Mouse (Mus musculus) hematopoietic multipotent progenitor cell, adult 10-12 weeks (in vitro differentiated cells): ENCODE results near the gene Lipf. TPM values are rescaled to one million over a fixed set of nuclear protein-coding genes. Genes with fewer than 3 reads are reported as not detected.

ENCODE experiments used
- polyA plus RNA-seq: library from polyadenylated mRNA; stranded (reverse); fragments of >175 nt; gene quantifications from 2 replicates; pipeline ENCODE4 v1.2.3, GENCODE M21; 2012; ENCODE audit warnings: low replicate concordance

The Lipf gene
- not detected in 2 replicates for polyA plus RNA-seq

GRCm38 (mm10) chr19:33960887-33961286 is at the start of gene Lipf:
TSS of gene Lipf (plus strand) at chr19:33961187.

GRCm38 (mm10) chr19:34008002-34008401 is 47.0 kb downstream of the Lipf start, which contains the start of gene Lipk:
TSS of gene Lipk (plus strand) at chr19:34008290.

Other genes starting within 250 kb of the Lipf start
- not detected in 2 replicates for gene Lipo2, start 209.8 kb upstream of the Lipf start, polyA plus RNA-seq
- 2.2 and 3.2 TPM in 2 replicates for gene Lipo3, start 199.2 kb upstream of the Lipf start, polyA plus RNA-seq
- not detected in 2 replicates for gene Lipo1, start 173.7 kb upstream of the Lipf start, polyA plus RNA-seq
- gene Lipk, start 47.1 kb downstream of the Lipf start, polyA plus RNA-seq, result not detected in 2 replicates
- gene Lipn, start 106.2 kb downstream of the Lipf start, polyA plus RNA-seq, result not detected in 2 replicates
- not detected in 2 replicates for gene Lipm, start 139.7 kb downstream of the Lipf start, polyA plus RNA-seq
- gene Ankrd22, start 204.9 kb downstream of the Lipf start, polyA plus RNA-seq, result 0.08 and 0.18 TPM in 2 replicates
- gene Stambpl1, start 231.0 kb downstream of the Lipf start, polyA plus RNA-seq, result 6.6 and 19.3 TPM in 2 replicates